Mouse (Mus musculus) heart, postnatal 0 days (tissue): ENCODE data around the gene Slc38a11.

Experiments used
- CTCF ChIP-seq: IDR thresholded peaks from 2 replicates; pipeline ENCODE4 v1.5.1; 2016; ENCODE audit warnings: antibody characterized with exemption, control low read depth, low read depth
- EP300 ChIP-seq: IDR thresholded peaks from 2 replicates; pipeline ENCODE4 v1.6.1; 2016; ENCODE audit warnings: antibody characterized with exemption, low read depth

DNA sequence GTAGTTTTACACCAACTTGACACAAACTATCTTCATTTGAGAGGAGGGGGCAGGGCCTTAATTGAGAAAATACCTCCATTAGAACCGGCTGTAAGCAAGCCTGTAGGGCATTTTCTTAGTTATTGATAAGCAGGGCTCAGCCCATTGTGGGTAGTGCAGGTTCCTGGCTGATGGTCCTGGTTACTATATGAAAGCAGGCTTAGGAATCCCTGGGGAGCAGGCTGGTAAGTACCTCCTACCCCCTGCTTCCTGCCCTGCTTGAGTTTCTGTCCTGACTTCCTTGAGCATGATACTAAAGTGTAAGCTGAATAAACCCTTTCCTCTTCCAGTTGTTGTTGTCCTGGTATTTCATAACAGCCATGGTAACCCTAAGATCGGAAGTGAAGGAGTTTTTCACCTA, 89.9 kb downstream of the Slc38a11 start:
- no peak for TF ChIP-seq CTCF
- TF ChIP-seq EP300: no peak
